Mouse (Mus musculus) liver, embryonic 16.5 days (tissue): Measurements from ENCODE around the gene Olfr547. TPM values are rescaled to one million over a fixed set of nuclear protein-coding genes. Genes with fewer than 3 reads are reported as not detected.

ENCODE experiments used
- polyA plus RNA-seq: library from polyadenylated mRNA; unstranded; fragments of >200 nt; fragmentation: Nextera tagmentation; extraction: Ambion mirVana; gene quantifications from 2 replicates; pipeline ENCODE4 v1.2.1, GENCODE M21; 2015

Gene Olfr547
- polyA plus RNA-seq, 1 experiment from 2014 or later = not detected

Other genes starting within 250 kb of the Olfr547 start
- gene Rrm1, start 93.1 kb upstream of the Olfr547 start, polyA plus RNA-seq = 153 and 174 TPM in 2 replicates
- gene Olfr543, start 53.1 kb upstream of the Olfr547 start, polyA plus RNA-seq = 0.30 and 0.43 TPM in 2 replicates
- 0.05 and 0.08 TPM in 2 replicates for gene Olfr544, start 46.4 kb upstream of the Olfr547 start, polyA plus RNA-seq
- not detected in 2 replicates for gene Olfr545, start 35.2 kb upstream of the Olfr547 start, polyA plus RNA-seq
- gene Olfr548-ps1, start 6.1 kb downstream of the Olfr547 start, polyA plus RNA-seq = not detected in 2 replicates
- gene Olfr549, start 15.1 kb downstream of the Olfr547 start, polyA plus RNA-seq = not detected in 2 replicates
- 0.25 and 0.37 TPM in 2 replicates for gene Trim21, start 30.7 kb downstream of the Olfr547 start, polyA plus RNA-seq
- gene Olfr550, start 36.7 kb downstream of the Olfr547 start, polyA plus RNA-seq = not detected in 2 replicates
- gene Olfr551, start 57.1 kb downstream of the Olfr547 start, polyA plus RNA-seq = not detected in 2 replicates
- gene Olfr552, start 63.0 kb downstream of the Olfr547 start, polyA plus RNA-seq = not detected in 2 replicates
- gene Olfr553, start 83.5 kb downstream of the Olfr547 start, polyA plus RNA-seq = not detected in 2 replicates
- gene Olfr554, start 103.7 kb downstream of the Olfr547 start, polyA plus RNA-seq = not detected in 2 replicates
- gene Olfr555, start 124.1 kb downstream of the Olfr547 start, polyA plus RNA-seq = not detected in 2 replicates
- gene Olfr556, start 130.2 kb downstream of the Olfr547 start, polyA plus RNA-seq = not detected in 2 replicates
- gene Trim68, start 152.6 kb downstream of the Olfr547 start, polyA plus RNA-seq = 1.1 and 1.5 TPM in 2 replicates
- gene Olfr557, start 161.2 kb downstream of the Olfr547 start, polyA plus RNA-seq = not detected in 2 replicates
- gene Olfr558, start 167.5 kb downstream of the Olfr547 start, polyA plus RNA-seq = not detected in 2 replicates
- not detected in 2 replicates for gene Olfr33, start 184.3 kb downstream of the Olfr547 start, polyA plus RNA-seq
- gene Olfr559, start 192.7 kb downstream of the Olfr547 start, polyA plus RNA-seq = not detected in 2 replicates
- not detected in 2 replicates for gene Olfr560, start 224.6 kb downstream of the Olfr547 start, polyA plus RNA-seq
- gene Olfr78, start 224.7 kb downstream of the Olfr547 start, polyA plus RNA-seq = 0.02 and 0.04 TPM in 2 replicates
- not detected in 2 replicates for gene Olfr561, start 236.5 kb downstream of the Olfr547 start, polyA plus RNA-seq